Mouse (Mus musculus): ENCODE data around the gene Nmrk1.

Nmrk1 gene

GRCm38 (mm10) chr19:18652592-18652991 lies 20.8 kb downstream of the Nmrk1 start:
- no peak for DNase-seq (ENCODE audit: low read depth, low spot score)

- DNase-seq (ENCODE audit: low read depth, low spot score) = no peak
Measured at GRCm38 (mm10) chr19:18653058-18653457, 21.3 kb downstream of the Nmrk1 start.

- no peak for DNase-seq (ENCODE audit: low read depth, low spot score)
Measured at GRCm38 (mm10) chr19:18654330-18654729, 22.6 kb downstream of the Nmrk1 start.

- no peak for DNase-seq (ENCODE audit: low read depth, low spot score)
Measured at GRCm38 (mm10) chr19:18654984-18655383, 23.2 kb downstream of the Nmrk1 start.

GRCm38 (mm10) chr19:18655999-18656398 lies 24.2 kb downstream of the Nmrk1 start:
- DNase-seq (ENCODE audit: low read depth, low spot score) = no peak

GRCm38 (mm10) chr19:18658473-18658872 lies 26.7 kb downstream of the Nmrk1 start:
- no peak for DNase-seq (ENCODE audit: low read depth, low spot score)

- DNase-seq (ENCODE audit: low read depth, low spot score) = no peak
Measured at GRCm38 (mm10) chr19:18659349-18659748, 27.6 kb downstream of the Nmrk1 start.

- DNase-seq (ENCODE audit: low read depth, low spot score) = no peak
Measured at GRCm38 (mm10) chr19:18660466-18660865, 28.7 kb downstream of the Nmrk1 start.

GRCm38 (mm10) chr19:18661683-18662082 lies 29.9 kb downstream of the Nmrk1 start:
- DNase-seq (ENCODE audit: low read depth, low spot score) = no peak

GRCm38 (mm10) chr19:18663904-18664303 lies 32.2 kb downstream of the Nmrk1 start:
- no peak for DNase-seq (ENCODE audit: low read depth, low spot score)

GRCm38 (mm10) chr19:18666966-18667365 lies 35.2 kb downstream of the Nmrk1 start:
- DNase-seq (ENCODE audit: low read depth, low spot score) = no peak

GRCm38 (mm10) chr19:18669551-18669950 lies 37.8 kb downstream of the Nmrk1 start:
- DNase-seq (ENCODE audit: low read depth, low spot score) = no peak

GRCm38 (mm10) chr19:18670608-18671007 lies 38.9 kb downstream of the Nmrk1 start, which contains the start of gene Carnmt1:
TSS of gene Carnmt1 (plus strand) at chr19:18670764.
- peak; percentile 97 for DNase-seq (ENCODE audit: low read depth, low spot score)

GRCm38 (mm10) chr19:18671056-18671741 lies 39.4 kb downstream of the Nmrk1 start:
- no peak for DNase-seq (ENCODE audit: low read depth, low spot score)

- DNase-seq (ENCODE audit: low read depth, low spot score) = no peak
Measured at GRCm38 (mm10) chr19:18672498-18672897, 40.7 kb downstream of the Nmrk1 start.

GRCm38 (mm10) chr19:18673116-18673515 lies 41.4 kb downstream of the Nmrk1 start:
- DNase-seq (ENCODE audit: low read depth, low spot score) = no peak

GRCm38 (mm10) chr19:18682142-18682541 lies 50.4 kb downstream of the Nmrk1 start:
- DNase-seq (ENCODE audit: low read depth, low spot score) = no peak

- no peak for DNase-seq (ENCODE audit: low read depth, low spot score)
Measured at GRCm38 (mm10) chr19:18687556-18687955, 55.8 kb downstream of the Nmrk1 start.

- DNase-seq (ENCODE audit: low read depth, low spot score) = no peak
Measured at GRCm38 (mm10) chr19:18692176-18692575, 60.4 kb downstream of the Nmrk1 start.

- no peak for DNase-seq (ENCODE audit: low read depth, low spot score)
Measured at GRCm38 (mm10) chr19:18692768-18693167, 61.0 kb downstream of the Nmrk1 start.

- no peak for DNase-seq (ENCODE audit: low read depth, low spot score)
Measured at GRCm38 (mm10) chr19:18695116-18695515, 63.4 kb downstream of the Nmrk1 start.

- DNase-seq (ENCODE audit: low read depth, low spot score) = no peak
Measured at GRCm38 (mm10) chr19:18695552-18695951, 63.8 kb downstream of the Nmrk1 start.

Measured in retina, adult 2 months (tissue).